Mouse (Mus musculus): ENCODE data around the gene Nr1i3. TPM values are rescaled to one million over a fixed set of nuclear protein-coding genes. Genes with fewer than 3 reads are reported as not detected.

Gene Nr1i3
- polyA plus RNA-seq, 1 experiment from 2014 or later: 1.7 TPM

- no peak overlapping the region for H3K4me3 ChIP-seq (ENCODE audit: low read depth, low read length)
- no peak for DNase-seq (ENCODE audit: low spot score)
- H3K27ac ChIP-seq (ENCODE audit: low read depth): no peak overlapping the region
- H3K9ac ChIP-seq (ENCODE audit: low read length): no peak overlapping the region
- H3K27me3 ChIP-seq (replicated peaks; ENCODE audit: control insufficient read depth, insufficient read depth, low read length): no peaks in the 10 kb centered on the region
- no peak overlapping the region for H3K4me2 ChIP-seq (ENCODE audit: low read length)
- WGBS: 50% methylated on average over 11 of the region's 11 CpGs
- no peaks in the 10 kb centered on the region for H3K9me3 ChIP-seq (ENCODE audit: control insufficient read depth, low read length)
- ATAC-seq (replicated peaks; ENCODE audit: low FRiP score, low TSS enrichment, low read depth): no peak
- H3K36me3 ChIP-seq (ENCODE audit: control insufficient read depth, insufficient read depth, low read length): no peaks in the 10 kb centered on the region
- no peaks in the 10 kb centered on the region for H3K4me1 ChIP-seq (replicated peaks; ENCODE audit: control insufficient read depth, insufficient read depth, low read length)
Observed at GRCm38 (mm10) chr1:171203471-171204248, 10.1 kb upstream of the Nr1i3 start.

- DNase-seq (ENCODE audit: low spot score): no peak
- no peaks in the 10 kb centered on the region for H3K36me3 ChIP-seq (ENCODE audit: control insufficient read depth, insufficient read depth, low read length)
- ATAC-seq (replicated peaks; ENCODE audit: low FRiP score, low TSS enrichment, low read depth): no peak
Observed at GRCm38 (mm10) chr1:171204249-171204644, 9.5 kb upstream of the Nr1i3 start.

GRCm38 (mm10) chr1:171205704-171206493 is 7.9 kb upstream of the Nr1i3 start:
- no peak overlapping the region for H3K4me2 ChIP-seq (ENCODE audit: low read length)
- 0 out of 2 replicates have a peak, but pooled peaks cover 3% of the 10 kb centered on the region for H3K27me3 ChIP-seq (replicated peaks; ENCODE audit: control insufficient read depth, insufficient read depth, low read length)
- H3K4me1 ChIP-seq (replicated peaks; ENCODE audit: control insufficient read depth, insufficient read depth, low read length): no peaks in the 10 kb centered on the region
- ATAC-seq (replicated peaks; ENCODE audit: low FRiP score, low TSS enrichment, low read depth) (no peak), DNase-seq (ENCODE audit: low spot score) (no peak)
- H3K27ac ChIP-seq (ENCODE audit: low read depth): no peak overlapping the region
- H3K36me3 ChIP-seq (ENCODE audit: control insufficient read depth, insufficient read depth, low read length): no peaks in the 10 kb centered on the region
- 83% methylated on average over 6 of the region's 6 CpGs for WGBS
- no peaks in the 10 kb centered on the region for H3K9me3 ChIP-seq (ENCODE audit: control insufficient read depth, low read length)
- H3K9ac ChIP-seq (ENCODE audit: low read length): no peak overlapping the region
- no peak overlapping the region for H3K4me3 ChIP-seq (ENCODE audit: low read depth, low read length)

More at GRCm38 (mm10) chr1:171204249-171204644, 9.5 kb upstream of the Nr1i3 start:
- Histone ChIP-seq H3K9ac (ENCODE audit: low read length) (no peak overlapping the region), H3K9me3 (ENCODE audit: control insufficient read depth, low read length) (no peaks in the 10 kb centered on the region), H3K27ac (ENCODE audit: low read depth) (no peak overlapping the region), H3K27me3 (replicated peaks; ENCODE audit: control insufficient read depth, insufficient read depth, low read length) (no peaks in the 10 kb centered on the region), H3K4me2 (ENCODE audit: low read length) (no peak overlapping the region), H3K4me1 (replicated peaks; ENCODE audit: control insufficient read depth, insufficient read depth, low read length) (no peaks in the 10 kb centered on the region), H3K4me3 (ENCODE audit: low read depth, low read length) (no peak overlapping the region)
- 64% methylated on average over 7 of the region's 7 CpGs for WGBS

- DNase-seq (ENCODE audit: low spot score): no peak
- 29% methylated on average over 4 of the region's 4 CpGs for WGBS
- no peak for ATAC-seq (replicated peaks; ENCODE audit: low FRiP score, low TSS enrichment, low read depth)
- no peaks in the 10 kb centered on the region for H3K9me3 ChIP-seq (ENCODE audit: control insufficient read depth, low read length)
- H3K27me3 ChIP-seq (replicated peaks; ENCODE audit: control insufficient read depth, insufficient read depth, low read length): 0 out of 2 replicates have a peak, but pooled peaks cover 3% of the 10 kb centered on the region
- no peak overlapping the region for H3K9ac ChIP-seq (ENCODE audit: low read length)
- no peak overlapping the region for H3K4me2 ChIP-seq (ENCODE audit: low read length)
- H3K36me3 ChIP-seq (ENCODE audit: control insufficient read depth, insufficient read depth, low read length): no peaks in the 10 kb centered on the region
- H3K27ac ChIP-seq (ENCODE audit: low read depth): no peak overlapping the region
- H3K4me1 ChIP-seq (replicated peaks; ENCODE audit: control insufficient read depth, insufficient read depth, low read length): no peaks in the 10 kb centered on the region
- no peak overlapping the region for H3K4me3 ChIP-seq (ENCODE audit: low read depth, low read length)
Observed at GRCm38 (mm10) chr1:171209409-171209808, 4.4 kb upstream of the Nr1i3 start.

- 51% methylated on average over 3 of the region's 3 CpGs for WGBS
- no peak overlapping the region for H3K9ac ChIP-seq (ENCODE audit: low read length)
- ATAC-seq (replicated peaks; ENCODE audit: low FRiP score, low TSS enrichment, low read depth) (no peak), DNase-seq (ENCODE audit: low spot score) (no peak)
- H3K27ac ChIP-seq (ENCODE audit: low read depth): no peak overlapping the region
- no peaks in the 10 kb centered on the region for H3K4me1 ChIP-seq (replicated peaks; ENCODE audit: control insufficient read depth, insufficient read depth, low read length)
- no peak overlapping the region for H3K4me3 ChIP-seq (ENCODE audit: low read depth, low read length)
- no peaks in the 10 kb centered on the region for H3K36me3 ChIP-seq (ENCODE audit: control insufficient read depth, insufficient read depth, low read length)
- H3K9me3 ChIP-seq (ENCODE audit: control insufficient read depth, low read length): no peaks in the 10 kb centered on the region
- H3K4me2 ChIP-seq (ENCODE audit: low read length): no peak overlapping the region
- H3K27me3 ChIP-seq (replicated peaks; ENCODE audit: control insufficient read depth, insufficient read depth, low read length): 0 out of 2 replicates have a peak, but pooled peaks cover 3% of the 10 kb centered on the region
Observed at GRCm38 (mm10) chr1:171212854-171213253, 916 bp upstream of the Nr1i3 start.

GRCm38 (mm10) chr1:171216241-171216955 is 2.6 kb downstream of the Nr1i3 start:
- no peak overlapping the region for H3K27ac ChIP-seq (ENCODE audit: low read depth)
- WGBS: 88% methylated on average over 18 of the region's 18 CpGs
- peaks cover 17% of the 10 kb centered on the region for H3K36me3 ChIP-seq (ENCODE audit: control insufficient read depth, insufficient read depth, low read length)
- H3K4me2 ChIP-seq (ENCODE audit: low read length): no peak overlapping the region
- no peak overlapping the region for H3K9ac ChIP-seq (ENCODE audit: low read length)
- H3K27me3 ChIP-seq (replicated peaks; ENCODE audit: control insufficient read depth, insufficient read depth, low read length): no peaks in the 10 kb centered on the region
- H3K9me3 ChIP-seq (ENCODE audit: control insufficient read depth, low read length): no peaks in the 10 kb centered on the region
- DNase-seq (ENCODE audit: low spot score) (no peak), ATAC-seq (replicated peaks; ENCODE audit: low FRiP score, low TSS enrichment, low read depth) (no peak)
- H3K4me3 ChIP-seq (ENCODE audit: low read depth, low read length): no peak overlapping the region
- H3K4me1 ChIP-seq (replicated peaks; ENCODE audit: control insufficient read depth, insufficient read depth, low read length): peaks cover 5% of the 10 kb centered on the region

GRCm38 (mm10) chr1:171220871-171221270 is 7.1 kb downstream of the Nr1i3 start:
- Histone ChIP-seq H3K27ac (ENCODE audit: low read depth) (no peak overlapping the region), H3K9ac (ENCODE audit: low read length) (no peak overlapping the region), H3K9me3 (ENCODE audit: control insufficient read depth, low read length) (no peaks in the 10 kb centered on the region), H3K27me3 (replicated peaks; ENCODE audit: control insufficient read depth, insufficient read depth, low read length) (no peaks in the 10 kb centered on the region), H3K4me2 (ENCODE audit: low read length) (peak overlapping the region; percentile 93), H3K36me3 (ENCODE audit: control insufficient read depth, insufficient read depth, low read length) (peaks cover 17% of the 10 kb centered on the region), H3K4me3 (ENCODE audit: low read depth, low read length) (peak overlapping the region; percentile 70), H3K4me1 (replicated peaks; ENCODE audit: control insufficient read depth, insufficient read depth, low read length) (peaks cover 10% of the 10 kb centered on the region)
- peak; percentile 93 for DNase-seq (ENCODE audit: low spot score)
- WGBS: 9% methylated on average over 10 of the region's 10 CpGs
- ATAC-seq (replicated peaks; ENCODE audit: low FRiP score, low TSS enrichment, low read depth): 0 out of 2 replicates have a peak, but pooled peaks have one; percentile 11

Data from intestine, embryonic 14.5 days (tissue).